Mouse (Mus musculus): ENCODE measurements around the gene Cfap36. TPM values are rescaled to one million over a fixed set of nuclear protein-coding genes. Genes with fewer than 3 reads are reported as not detected.
A peak's percentile ranks its signal among the peaks of the same experiment; 100 is the strongest.

The Cfap36 gene
- polyA plus RNA-seq, 1 experiment from 2014 or later: 18.9 TPM

DNA sequence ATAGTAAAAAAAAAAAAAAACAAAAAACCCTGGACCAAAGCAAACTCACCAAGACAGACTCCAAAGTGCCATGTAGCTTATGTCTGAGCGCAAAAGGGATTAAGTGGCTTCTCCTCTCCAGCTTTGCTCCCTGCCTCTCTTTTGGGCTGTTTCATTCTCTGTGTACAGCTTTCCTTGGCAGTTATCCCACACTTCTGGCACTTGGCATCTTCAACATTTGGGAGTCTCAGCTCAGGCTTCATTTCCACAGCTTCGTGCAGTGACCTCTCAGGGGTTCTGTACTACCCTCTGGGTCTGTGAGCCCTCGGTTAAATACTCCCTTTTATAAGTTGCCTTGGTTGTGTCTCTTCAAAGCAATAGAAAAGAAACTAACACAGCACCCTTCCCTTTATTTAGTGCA, 66.6 kb downstream of the Cfap36 start:
- Histone ChIP-seq H3K4me3 (replicated peaks) (no peak overlapping the region), H3K4me1 (replicated peaks) (0 out of 2 replicates have a peak, but pooled peaks cover 2% of the 10 kb centered on the region), H3K9ac (no peak overlapping the region), H3K27me3 (no peaks in the 10 kb centered on the region), H3K27ac (no peak overlapping the region), H3K36me3 (peaks cover 45% of the 10 kb centered on the region), H3K9me3 (replicated peaks) (no peaks in the 10 kb centered on the region), H3K4me2 (no peak overlapping the region)
- 88% methylated on average over 3 of the region's 3 CpGs for WGBS (ENCODE audit: insufficient replicate concordance)
- no peak for ATAC-seq (ENCODE audit: low read depth)
- no peak for DNase-seq

DNA sequence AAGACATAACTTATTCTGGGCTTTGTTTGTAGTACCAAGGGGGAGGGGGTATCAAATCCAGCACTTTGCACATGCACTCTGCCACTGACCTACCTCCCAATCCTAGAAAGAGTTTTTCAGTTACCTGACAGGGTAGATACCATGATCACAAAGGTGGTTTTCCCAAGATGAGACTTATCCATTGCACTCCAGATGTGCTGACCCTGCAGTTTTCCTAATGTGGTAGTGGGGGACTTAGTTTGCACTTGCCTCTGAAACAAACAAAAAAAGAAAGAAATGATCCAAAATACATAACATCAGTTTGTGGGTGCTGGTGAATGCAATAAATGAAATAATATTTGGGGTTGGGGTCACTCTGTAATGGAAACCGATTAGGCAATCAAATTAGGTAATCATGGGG, 67.9 kb downstream of the Cfap36 start:
- Histone ChIP-seq H3K27ac (no peak overlapping the region), H3K4me2 (no peak overlapping the region), H3K4me3 (replicated peaks) (no peak overlapping the region), H3K4me1 (replicated peaks) (0 out of 2 replicates have a peak, but pooled peaks cover 2% of the 10 kb centered on the region), H3K9me3 (replicated peaks) (no peaks in the 10 kb centered on the region), H3K27me3 (no peaks in the 10 kb centered on the region), H3K36me3 (peaks cover 32% of the 10 kb centered on the region), H3K9ac (no peak overlapping the region)
- DNase-seq: no peak
- no peak for ATAC-seq (ENCODE audit: low read depth)
- WGBS (ENCODE audit: insufficient replicate concordance): 85% methylated on average over 1 of the region's 1 CpGs

DNA sequence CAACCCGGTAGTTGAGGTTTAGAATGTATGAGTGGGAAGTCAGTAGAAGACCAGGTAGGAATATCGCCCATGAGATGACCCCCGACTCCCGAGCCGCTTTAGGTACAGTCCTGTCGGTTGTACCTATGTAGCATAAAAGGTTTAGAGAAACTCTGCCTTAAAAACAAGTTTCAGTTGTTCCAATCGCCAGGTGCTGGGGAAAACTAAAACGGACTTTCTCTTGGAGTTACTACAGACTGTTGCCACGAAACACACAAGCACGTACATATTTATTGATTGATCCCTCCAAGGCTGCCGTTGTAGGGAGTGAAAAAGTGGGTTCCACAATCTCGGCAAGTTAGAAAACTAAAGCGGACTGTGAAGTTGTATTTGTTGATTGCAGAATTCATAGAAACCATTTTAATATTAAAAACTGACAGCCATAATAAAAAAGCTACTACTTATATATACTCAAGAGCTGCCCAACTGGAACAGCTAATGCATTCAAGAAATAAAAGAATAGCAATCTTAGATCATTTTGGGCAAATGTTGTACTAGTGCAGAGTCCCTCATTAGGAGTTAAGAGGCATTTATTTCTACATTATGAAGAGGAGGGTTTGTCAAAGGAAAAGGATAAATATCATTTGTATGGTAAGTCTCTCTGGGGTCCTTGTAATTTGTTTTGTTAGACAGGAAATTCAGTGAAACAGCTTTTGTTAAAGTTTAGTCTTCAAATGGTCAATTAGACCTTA, 73.3 kb downstream of the Cfap36 start:
- WGBS (ENCODE audit: insufficient replicate concordance): 3% methylated on average over 13 of the region's 13 CpGs
- Histone ChIP-seq H3K4me3 (replicated peaks) (peak overlapping the region; percentile 84), H3K4me1 (replicated peaks) (peaks cover 16% of the 10 kb centered on the region), H3K4me2 (peak overlapping the region; percentile 96), H3K36me3 (peaks cover 5% of the 10 kb centered on the region), H3K9me3 (replicated peaks) (no peaks in the 10 kb centered on the region), H3K27ac (peak overlapping the region; percentile 97), H3K27me3 (no peaks in the 10 kb centered on the region), H3K9ac (peak overlapping the region; percentile 97)
- DNase-seq (peak; percentile 4), ATAC-seq (ENCODE audit: low read depth) (peak; percentile 2; the same call in 1 of the 2 replicates)

DNA sequence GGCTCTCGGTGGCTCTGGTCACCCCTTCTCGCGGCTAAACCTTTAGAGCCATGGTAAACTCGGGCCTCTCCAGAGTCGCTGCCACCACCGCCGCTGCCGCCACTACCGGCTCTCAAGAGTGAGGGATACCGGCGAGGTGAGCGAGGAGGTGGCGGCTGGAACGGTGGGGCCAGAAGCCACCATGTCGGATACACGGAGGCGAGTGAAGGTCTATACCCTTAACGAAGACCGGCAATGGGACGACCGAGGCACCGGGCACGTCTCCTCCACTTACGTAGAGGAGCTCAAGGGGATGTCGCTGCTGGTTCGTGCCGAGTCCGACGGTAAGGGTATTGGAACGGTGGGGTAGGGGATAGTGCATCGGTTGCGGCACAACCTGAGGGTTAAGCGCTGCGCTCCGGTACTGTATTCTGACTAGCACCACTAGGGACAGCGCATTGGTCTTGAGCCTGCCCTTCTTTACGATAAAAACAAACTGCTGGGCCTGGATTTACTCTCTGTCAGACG, 74.0 kb downstream of the Cfap36 start:
- ATAC-seq (ENCODE audit: low read depth): peak; percentile 71
- DNase-seq: peak; percentile 65

DNA sequence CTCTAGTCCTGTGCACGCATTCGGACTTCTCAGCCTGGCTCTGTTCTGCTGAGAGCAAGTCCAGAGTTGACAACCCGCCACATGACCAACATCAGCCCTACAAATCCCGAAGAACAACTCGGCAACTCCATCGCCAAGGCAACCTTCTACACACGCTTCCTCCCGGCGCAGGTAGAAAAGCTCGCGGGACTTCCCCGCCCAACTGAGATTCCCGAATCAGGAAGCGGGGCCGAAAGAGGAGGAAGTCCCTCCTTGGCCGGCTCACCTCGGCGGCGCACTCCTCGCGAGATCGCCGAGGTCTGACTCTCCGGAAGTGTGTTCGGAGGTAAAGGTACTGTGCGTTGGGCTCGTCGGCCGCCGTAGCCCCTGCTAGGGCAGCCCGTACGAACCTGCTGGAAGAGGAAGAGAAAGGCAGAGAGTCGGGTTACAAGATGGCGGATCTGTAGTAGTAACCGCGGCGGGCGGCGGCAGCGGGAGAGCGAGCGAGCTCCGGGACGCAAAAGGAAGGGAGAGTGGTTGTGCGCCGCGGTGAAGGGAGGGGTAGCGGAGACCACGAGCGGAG, 74.6 kb downstream of the Cfap36 start, which contains the start of gene Ppp4r3b:
TSS of gene Ppp4r3b (plus strand) at position 328 of the 562 bp plus-strand sequence.
- H3K27me3 ChIP-seq: no peaks in the 10 kb centered on the region
- DNase-seq (peak; percentile 96), ATAC-seq (ENCODE audit: low read depth) (peak; percentile 94)
- H3K4me2 ChIP-seq: peak within 1 kb of the TSS; percentile 96
- under 1% methylated on average over 50 of the region's 50 CpGs for WGBS (ENCODE audit: insufficient replicate concordance)
- H3K9ac ChIP-seq: peak within 1 kb of the TSS; percentile 97
- peak within 1 kb of the TSS; percentile 84 for H3K4me3 ChIP-seq (replicated peaks)
- H3K27ac ChIP-seq: peak within 1 kb of the TSS; percentile 97
- peaks cover under 1% of the 10 kb centered on the region; the same call in 1 of the 2 replicates for H3K36me3 ChIP-seq
- H3K4me1 ChIP-seq (replicated peaks): peaks cover 16% of the 10 kb centered on the region
- H3K9me3 ChIP-seq (replicated peaks): no peaks in the 10 kb centered on the region

More for the DNA sequence above, 74.0 kb downstream of the Cfap36 start:
- Histone ChIP-seq H3K4me1 (replicated peaks) (peaks cover 16% of the 10 kb centered on the region), H3K9me3 (replicated peaks) (no peaks in the 10 kb centered on the region), H3K27ac (peak overlapping the region; percentile 97), H3K4me2 (peak overlapping the region; percentile 96), H3K9ac (peak overlapping the region; percentile 97), H3K4me3 (replicated peaks) (peak overlapping the region; percentile 84), H3K36me3 (peaks cover 2% of the 10 kb centered on the region; the same call in 1 of the 2 replicates), H3K27me3 (no peaks in the 10 kb centered on the region)
- 0% methylated on average over 38 of the region's 38 CpGs for WGBS (ENCODE audit: insufficient replicate concordance)

DNA sequence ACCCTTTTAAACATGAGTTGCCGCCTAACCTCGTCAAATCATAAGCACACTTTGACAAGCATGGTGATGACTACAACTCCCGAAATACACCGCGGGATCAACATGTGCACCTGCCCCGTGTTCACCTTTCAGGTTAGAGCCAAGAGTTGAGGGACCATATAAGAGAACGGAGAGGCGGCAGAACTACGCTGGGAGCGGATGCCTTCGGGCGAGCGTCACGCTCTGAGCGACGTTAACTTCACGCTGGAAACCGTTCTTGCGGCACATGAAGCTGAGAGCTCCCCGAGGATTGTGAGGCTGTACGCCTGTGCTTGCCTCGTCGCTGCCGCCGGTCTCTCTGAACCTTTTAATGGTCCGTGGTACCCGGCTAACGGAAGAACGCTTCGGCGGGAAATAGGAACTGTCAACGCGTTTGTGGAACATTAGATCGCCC, 75.2 kb downstream of the Cfap36 start:
- Histone ChIP-seq H3K27ac (peak overlapping the region; percentile 97), H3K9ac (peak overlapping the region; percentile 97), H3K4me3 (replicated peaks) (peak overlapping the region; percentile 84), H3K27me3 (no peaks in the 10 kb centered on the region), H3K4me1 (replicated peaks) (peaks cover 21% of the 10 kb centered on the region), H3K36me3 (no peaks in the 10 kb centered on the region), H3K9me3 (replicated peaks) (no peaks in the 10 kb centered on the region), H3K4me2 (peak overlapping the region; percentile 96)
- DNase-seq: peak; percentile 44
- WGBS (ENCODE audit: insufficient replicate concordance): under 1% methylated on average over 34 of the region's 34 CpGs
- peak; percentile 16 for ATAC-seq (ENCODE audit: low read depth)

Other genes starting within 250 kb of the Cfap36 start
- gene Pnpt1, start 116.7 kb downstream of the Cfap36 start, polyA plus RNA-seq (2015; fragmentation: Nextera tagmentation; extraction: Ambion mirVana): 38.4 and 47.5 TPM in 2 replicates
- 48.7 and 67.6 TPM in 2 replicates for gene Ppp4r3b, start 74.5 kb downstream of the Cfap36 start, polyA plus RNA-seq (2015; fragmentation: Nextera tagmentation; extraction: Ambion mirVana)
- gene Ccdc88a, start 126.2 kb upstream of the Cfap36 start, polyA plus RNA-seq (2015; fragmentation: Nextera tagmentation; extraction: Ambion mirVana): 5.0 and 5.2 TPM in 2 replicates